ENCODE assay signal across 23 mouse cellular contexts in the genomic region with DNA sequence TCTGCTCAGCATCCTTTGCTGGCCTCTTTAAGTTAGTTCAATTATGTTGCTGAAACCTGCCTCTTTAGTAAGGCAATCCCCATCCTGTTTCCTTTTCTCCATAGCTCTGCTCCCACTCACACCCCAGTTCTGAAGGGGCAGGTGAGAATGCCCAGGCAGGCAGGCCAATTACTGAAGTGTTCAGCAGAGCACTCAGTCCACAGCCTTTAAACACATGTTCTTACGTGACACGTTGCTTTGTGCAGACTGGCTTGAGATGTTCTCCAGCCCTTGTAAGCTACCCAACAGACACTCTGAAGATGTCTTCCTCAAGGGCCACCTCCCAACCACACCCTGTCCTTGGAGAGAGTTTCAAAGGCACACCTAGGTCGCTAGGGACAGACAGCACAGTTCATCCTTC. TPM values are rescaled to one million over a fixed set of nuclear protein-coding genes. Genes with fewer than 3 reads are reported as not detected.
DNase-seq lines count a peak whose midpoint lies in the region; ATAC-seq and TF ChIP-seq lines count a peak whose summit lies in the region.
"Had no signal": no experiment of that assay in that cellular context is flagged by ENCODE, and none has a peak within 500 bp of the region (broad histone marks: within the 10 kb centered on the region; RNA-seq: fewer than 3 reads in every experiment).

No protein-coding gene starts in this region.

- H3K4me2 ChIP-seq in midbrain, embryonic 11.5 days: no peak overlapping the region
- H3K4me2 ChIP-seq in midbrain, embryonic 16.5 days (ENCODE audit: low read length): no peak overlapping the region
- no peak overlapping the region for H3K4me2 ChIP-seq in myocyte (ENCODE audit: low read depth)
- no peak overlapping the region for H3K4me2 ChIP-seq in hindbrain, postnatal 0 days (ENCODE audit: low read depth, low read length)
- H3K4me2 ChIP-seq: embryonic facial prominence, embryonic 15.5 days; heart, embryonic 11.5 days; heart, embryonic 15.5 days; hindbrain, embryonic 14.5 days had no signal

- H3ac ChIP-seq in myocyte (ENCODE audit: control insufficient read depth, insufficient read length): no peak overlapping the region

- no peak overlapping the region for H3K4me3 ChIP-seq in midbrain, embryonic 11.5 days (ENCODE audit: low read depth, low read length)
- H3K4me3 ChIP-seq in midbrain, embryonic 16.5 days (ENCODE audit: low read depth, low read length): no peak overlapping the region
- no peak overlapping the region for H3K4me3 ChIP-seq in myocyte
- H3K4me3 ChIP-seq in hindbrain, postnatal 0 days (ENCODE audit: low read length): no peak overlapping the region
- H3K4me3 ChIP-seq: embryonic facial prominence, embryonic 15.5 days; erythroblast, embryonic 14.5 days; forebrain, embryonic 10.5 days; gastrocnemius, adult 2 months; heart, embryonic 15.5 days had no signal

- H3K9me3 ChIP-seq in midbrain, embryonic 11.5 days (ENCODE audit: control insufficient read depth, low read length): no peaks in the 10 kb centered on the region
- H3K9me3 ChIP-seq in midbrain, embryonic 16.5 days (replicated peaks; ENCODE audit: control insufficient read depth, low read length, poor library complexity, severe bottlenecking): no peaks in the 10 kb centered on the region
- H3K9me3 ChIP-seq in hindbrain, postnatal 0 days (ENCODE audit: low read length): no peaks in the 10 kb centered on the region
- H3K9me3 ChIP-seq: embryonic facial prominence, embryonic 15.5 days; forebrain, embryonic 10.5 days; heart, embryonic 15.5 days had no signal

- 77% methylated on average over 3 of the region's 3 CpGs for WGBS in midbrain, embryonic 11.5 days
- 66% methylated on average over 3 of the region's 3 CpGs for WGBS in midbrain, embryonic 16.5 days
- 63% methylated on average over 3 of the region's 3 CpGs for WGBS in hindbrain, postnatal 0 days

- H3K36me3 ChIP-seq in midbrain, embryonic 11.5 days (ENCODE audit: control insufficient read depth, insufficient read depth, low read length): peaks cover 33% of the 10 kb centered on the region
- peaks cover 38% of the 10 kb centered on the region for H3K36me3 ChIP-seq in midbrain, embryonic 16.5 days (ENCODE audit: control insufficient read depth, insufficient read depth, low read length)
- H3K36me3 ChIP-seq in myocyte (ENCODE audit: control insufficient read depth, insufficient read depth): peaks cover 46% of the 10 kb centered on the region
- peaks cover 44% of the 10 kb centered on the region for H3K36me3 ChIP-seq in hindbrain, postnatal 0 days (ENCODE audit: insufficient read depth, low read length)

- no peak for ATAC-seq in midbrain, embryonic 11.5 days (ENCODE audit: low FRiP score)
- ATAC-seq in midbrain, embryonic 16.5 days: no peak
- no peak for ATAC-seq in hindbrain, postnatal 0 days
- ATAC-seq: forebrain, embryonic 14.5 days; intestine, embryonic 16.5 days had no signal

- H3K27ac ChIP-seq in midbrain, embryonic 11.5 days (ENCODE audit: low read depth, low read length): no peak overlapping the region
- H3K27ac ChIP-seq in midbrain, embryonic 16.5 days (ENCODE audit: low read length): no peak overlapping the region
- H3K27ac ChIP-seq in hindbrain, postnatal 0 days: no peak overlapping the region
- H3K27ac ChIP-seq: embryonic facial prominence, embryonic 15.5 days; forebrain, embryonic 10.5 days; gastrocnemius, adult 2 months; heart, embryonic 15.5 days; hindbrain, embryonic 14.5 days had no signal

- no peak for TF ChIP-seq POLR2A in myocyte (IDR thresholded peaks at IDR 0.05; ENCODE audit: insufficient read length, low read depth)

- no peaks in the 10 kb centered on the region for H3K79me2 ChIP-seq in myocyte (ENCODE audit: control insufficient read depth, insufficient read depth)

- no peak overlapping the region for H3K9ac ChIP-seq in midbrain, embryonic 11.5 days (ENCODE audit: low read length)
- no peak overlapping the region for H3K9ac ChIP-seq in midbrain, embryonic 16.5 days (ENCODE audit: low read depth, low read length)
- no peak overlapping the region for H3K9ac ChIP-seq in hindbrain, postnatal 0 days (replicated peaks; ENCODE audit: low read length)
- H3K9ac ChIP-seq: embryonic facial prominence, embryonic 15.5 days; heart, embryonic 15.5 days; hindbrain, embryonic 14.5 days had no signal

- H3K27me3 ChIP-seq in midbrain, embryonic 11.5 days (ENCODE audit: control insufficient read depth, insufficient read depth, low read length): peaks cover 9% of the 10 kb centered on the region
- no peaks in the 10 kb centered on the region for H3K27me3 ChIP-seq in midbrain, embryonic 16.5 days (ENCODE audit: control insufficient read depth, insufficient read depth, low read depth, low read length)
- no peaks in the 10 kb centered on the region for H3K27me3 ChIP-seq in myocyte (ENCODE audit: control insufficient read depth, insufficient read depth, insufficient read length)
- no peaks in the 10 kb centered on the region for H3K27me3 ChIP-seq in hindbrain, postnatal 0 days (ENCODE audit: insufficient read depth, low read length)

- peaks cover 16% of the 10 kb centered on the region for H3K4me1 ChIP-seq in midbrain, embryonic 11.5 days (ENCODE audit: control insufficient read depth, insufficient read depth, low read length)
- H3K4me1 ChIP-seq in midbrain, embryonic 16.5 days (ENCODE audit: control insufficient read depth, insufficient read depth, low read length): peaks cover 28% of the 10 kb centered on the region
- peaks cover 8% of the 10 kb centered on the region; the same call in 1 of the 2 replicates for H3K4me1 ChIP-seq in hindbrain, postnatal 0 days (ENCODE audit: insufficient read depth, low read length)

- no peak for TF ChIP-seq CTCF in hindbrain, postnatal 0 days (IDR thresholded peaks at IDR 0.05; ENCODE audit: low read depth)

- DNase-seq in midbrain, embryonic 11.5 days (ENCODE audit: low spot score, missing footprints): peak; percentile 85
- peak; percentile 55 for DNase-seq in ES-CJ7 (ENCODE audit: low read depth, low spot score)
- DNase-seq in hindbrain, postnatal 0 days (ENCODE audit: low spot score): no peak
- DNase-seq in urinary bladder, postnatal 10 days (ENCODE audit: low spot score): no peak
- DNase-seq: adrenal gland, adult 2 months; adrenal gland, postnatal 25 days; cerebellum, adult 18-20 months; cerebellum, postnatal 10 days; embryo, embryonic 11 days; gastrocnemius, adult 2 months; gastrocnemius, postnatal 36 days; heart, adult 11 months; heart, postnatal 14 days had no signal

TF ChIP-seq in myocyte, 11 proteins besides CTCF, POLR2A, EP300 and RAD21:
- TF ChIP-seq POLR2AphosphoS2 (IDR thresholded peaks at IDR 0.05; ENCODE audit: insufficient read length, low read depth) (peak; percentile 96), REST (IDR thresholded peaks at IDR 0.05; ENCODE audit: insufficient read depth, insufficient read length) (no peak)

RNA-seq across cellular contexts. Expression of a gene that starts 1.5 kb away (rescaled TPM):
- polyA plus RNA-seq in midbrain, embryonic 11.5 days (2014; fragmentation: Nextera tagmentation; extraction: Ambion mirVana): 5.0 and 6.1 TPM in 2 replicates
- 9.2 and 11.0 TPM in 2 replicates for polyA plus RNA-seq in midbrain, embryonic 16.5 days (2015; fragmentation: Nextera tagmentation; extraction: Ambion mirVana)
- polyA plus RNA-seq in myocyte (2012; fragmentation: generic; extraction: Trizol): 4.8 TPM
- total RNA-seq in hindbrain, postnatal 0 days (2014; rRNA removed): 26.5 and 38.7 TPM in 2 replicates
- 9.1 and 9.8 TPM in 2 replicates for polyA plus RNA-seq in hindbrain, postnatal 0 days (2015; fragmentation: Nextera tagmentation; extraction: Ambion mirVana)

RNA-seq across cellular contexts. Expression of a gene that starts 12.5 kb away (rescaled TPM):
- polyA plus RNA-seq in midbrain, embryonic 11.5 days (2014; fragmentation: Nextera tagmentation; extraction: Ambion mirVana): 256 and 259 TPM in 2 replicates
- 164 and 166 TPM in 2 replicates for polyA plus RNA-seq in midbrain, embryonic 16.5 days (2015; fragmentation: Nextera tagmentation; extraction: Ambion mirVana)
- polyA plus RNA-seq in myocyte (2012; fragmentation: generic; extraction: Trizol): 461 TPM
- total RNA-seq in hindbrain, postnatal 0 days (2014; rRNA removed): 121 and 139 TPM in 2 replicates
- 143 and 155 TPM in 2 replicates for polyA plus RNA-seq in hindbrain, postnatal 0 days (2015; fragmentation: Nextera tagmentation; extraction: Ambion mirVana)

RNA-seq across cellular contexts. Expression of a gene that starts 29.3 kb away (rescaled TPM):
- 242 and 255 TPM in 2 replicates for polyA plus RNA-seq in midbrain, embryonic 11.5 days (2014; fragmentation: Nextera tagmentation; extraction: Ambion mirVana)
- 187 and 190 TPM in 2 replicates for polyA plus RNA-seq in midbrain, embryonic 16.5 days (2015; fragmentation: Nextera tagmentation; extraction: Ambion mirVana)
- polyA plus RNA-seq in myocyte (2012; fragmentation: generic; extraction: Trizol): 383 TPM
- total RNA-seq in hindbrain, postnatal 0 days (2014; rRNA removed): 46.4 and 52.5 TPM in 2 replicates
- polyA plus RNA-seq in hindbrain, postnatal 0 days (2015; fragmentation: Nextera tagmentation; extraction: Ambion mirVana): 212 and 215 TPM in 2 replicates

Comparison
In these comparisons a context has a peak if more than half of its experiments do, and no peak if none do; other contexts are left out.
1. DNase-seq: peak in midbrain, embryonic 11.5 days (single experiment) and ES-CJ7 (single experiment); none in hindbrain, postnatal 0 days (single experiment) and urinary bladder, postnatal 10 days (single experiment).